Mouse (Mus musculus) embryonic fibroblast, embryonic 13.5 days (primary cell): ENCODE measurements at regions not wholly inside any gene's neighbourhood (a gene's known extent, or its start where the extent isn't known, plus 50 kb on each side); places are given as distances from the start of the nearest gene placed in this dataset.

Experiments
- H3K27ac ChIP-seq: 2 replicates; pipeline ENCODE4 v1.5.1; 2012; ENCODE audit warnings: low read length, control low read depth, inconsistent platforms; ENCODE audit not compliant: insufficient read depth
- H3K4me1 ChIP-seq: 2 replicates; pipeline ENCODE4 v1.6.1; 2011; ENCODE audit warnings: low read length; ENCODE audit not compliant: control insufficient read depth, insufficient read depth
- H3K4me3 ChIP-seq: 2 replicates; pipeline ENCODE4 v1.5.1; 2011; ENCODE audit warnings: mild to moderate bottlenecking, control low read depth, low read length; ENCODE audit not compliant: insufficient read depth
- CTCF ChIP-seq: IDR thresholded peaks from 2 replicates; pipeline ENCODE4 v1.5.1; 2011; ENCODE audit warnings: mild to moderate bottlenecking, control low read depth, low read length, moderate library complexity, borderline replicate concordance; ENCODE audit not compliant: insufficient read depth
- POLR2A ChIP-seq: IDR thresholded peaks from 2 replicates; pipeline ENCODE4 v1.6.1; 2011; ENCODE audit warnings: low read depth, mild to moderate bottlenecking, control low read depth, low read length, moderate library complexity

DNA sequence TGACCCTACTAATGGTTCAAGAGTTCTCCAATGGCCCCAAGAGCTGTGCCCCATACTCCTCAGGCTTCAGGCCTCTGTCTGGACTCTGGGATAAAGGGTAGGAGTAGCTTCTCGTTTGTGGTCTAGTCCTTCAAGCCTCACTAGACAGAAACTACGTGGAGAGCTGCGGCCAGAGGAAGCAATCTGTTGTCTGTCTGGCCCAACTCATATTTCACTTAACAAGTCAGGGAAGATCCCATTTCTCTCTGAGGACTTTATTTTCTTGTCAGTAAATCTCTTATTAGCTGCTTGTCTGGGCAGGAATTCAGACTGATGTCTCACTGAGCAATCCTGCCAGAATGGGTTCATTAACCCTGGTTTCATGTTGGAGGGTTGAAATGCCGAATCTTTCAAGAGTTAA lies 364.0 kb downstream of the Adra2a start:
- no peak overlapping the region for H3K27ac ChIP-seq
- TF ChIP-seq POLR2A (no peak), CTCF (no peak)
- H3K4me1 ChIP-seq, result no peaks in the 10 kb centered on the region
- no peak overlapping the region for H3K4me3 ChIP-seq

DNA sequence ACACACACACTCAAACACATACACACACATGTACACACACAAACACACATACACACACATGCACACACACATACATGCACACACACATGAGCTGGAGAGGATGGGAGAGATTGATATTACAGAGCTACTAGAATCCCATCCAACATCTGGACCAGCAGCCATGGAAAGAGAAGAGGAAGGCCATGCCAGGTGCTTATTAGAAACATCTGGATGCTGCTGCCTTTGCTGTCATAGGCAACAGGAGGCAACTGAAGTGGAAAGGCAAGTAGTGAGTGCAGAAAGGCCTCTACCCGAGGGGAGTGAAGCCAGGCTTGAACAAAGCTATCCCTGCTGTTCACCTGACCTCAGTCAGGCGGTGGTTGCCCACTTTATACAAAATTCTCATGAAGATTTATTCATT lies 385.1 kb downstream of the Adra2a start:
- Histone ChIP-seq H3K4me3 (no peak overlapping the region), H3K4me1 (no peaks in the 10 kb centered on the region; the same call in 1 of the 2 replicates), H3K27ac (no peak overlapping the region)
- no peak for TF ChIP-seq CTCF
- no peak for TF ChIP-seq POLR2A

DNA sequence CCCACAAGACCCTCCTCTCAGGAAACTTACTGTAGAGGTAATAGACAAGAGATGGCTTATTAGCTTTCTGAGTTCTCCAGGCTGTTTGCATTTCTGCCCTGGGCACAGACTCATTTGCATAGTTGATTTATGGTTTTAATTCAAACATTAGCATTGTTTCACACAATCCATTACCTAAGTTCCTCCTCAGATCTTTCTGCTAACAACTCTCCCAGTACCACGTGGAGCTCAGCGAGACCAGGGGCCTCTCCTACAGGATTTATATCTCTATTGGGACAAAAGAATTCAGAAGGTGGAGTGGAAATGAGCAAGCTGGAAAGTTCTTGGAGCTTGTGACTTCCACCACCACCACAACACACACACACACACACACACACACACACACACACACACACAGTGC lies 396.8 kb downstream of the Adra2a start:
- Histone ChIP-seq H3K4me3 (no peak overlapping the region), H3K4me1 (no peaks in the 10 kb centered on the region), H3K27ac (no peak overlapping the region)
- TF ChIP-seq CTCF (no peak), POLR2A (no peak)

DNA sequence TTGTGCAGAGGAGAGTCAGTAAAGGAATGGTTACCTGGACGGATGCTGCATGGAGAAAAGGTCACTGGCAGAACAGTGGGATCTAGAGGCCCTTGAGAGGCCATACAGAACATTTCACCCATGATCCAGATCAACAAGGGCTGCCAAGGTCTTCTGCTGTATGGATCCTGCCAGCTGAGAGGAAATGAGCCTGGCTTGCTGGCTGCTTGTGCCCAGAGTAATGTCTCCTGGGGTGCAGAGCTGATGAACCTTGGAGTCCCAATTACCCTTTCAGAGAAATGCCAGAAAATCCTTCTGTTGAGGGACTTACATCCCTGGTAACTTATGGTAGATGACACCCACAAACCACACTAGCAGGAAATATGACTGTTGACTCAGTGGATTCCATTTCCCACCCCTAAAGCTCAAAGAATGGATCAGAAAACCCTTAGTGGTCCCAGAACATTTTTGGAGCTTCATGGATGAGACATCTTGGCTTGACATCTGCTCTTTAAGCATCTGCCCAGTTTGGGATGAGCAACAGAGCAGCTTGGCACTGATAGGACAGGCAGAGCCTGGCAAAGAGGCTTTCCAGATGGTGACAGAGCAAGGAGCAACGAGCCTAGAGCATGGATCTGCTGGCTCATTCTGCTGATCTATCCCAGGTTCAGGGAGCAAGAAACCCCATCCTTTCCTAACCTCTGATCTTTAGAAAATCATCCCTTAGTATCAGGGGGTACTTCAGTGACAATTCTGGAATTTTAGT lies 416.6 kb downstream of the Adra2a start:
- TF ChIP-seq CTCF (no peak), POLR2A (no peak)
- H3K4me3 ChIP-seq, result no peak overlapping the region
- no peaks in the 10 kb centered on the region for H3K4me1 ChIP-seq
- no peak overlapping the region for H3K27ac ChIP-seq

- no peak for TF ChIP-seq POLR2A
- TF ChIP-seq CTCF, result no peak
- H3K4me3 ChIP-seq, result no peak overlapping the region
- no peak overlapping the region for H3K27ac ChIP-seq
- no peaks in the 10 kb centered on the region for H3K4me1 ChIP-seq
These were observed 418.5 kb downstream of the Adra2a start for GRCm38 (mm10) chr19:54462480-54462879.

DNA sequence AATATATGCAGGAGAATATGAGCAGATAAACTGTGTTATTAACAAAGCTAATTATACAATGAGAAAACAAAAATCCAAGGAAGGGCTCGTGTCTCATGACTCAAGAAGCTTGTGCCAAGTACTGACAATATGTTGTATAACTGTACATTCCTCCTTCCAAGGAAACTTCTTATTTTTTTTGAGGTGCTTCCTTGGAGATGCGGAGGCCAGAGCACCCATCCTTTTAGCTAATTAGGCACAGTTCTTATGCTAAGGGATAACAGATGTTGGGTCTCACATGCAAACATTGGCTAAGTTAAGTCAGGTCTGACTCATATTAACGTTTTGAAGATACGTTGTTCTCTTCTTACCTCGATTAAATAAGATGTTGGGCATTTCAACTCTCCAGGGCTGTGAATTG lies 426.1 kb downstream of the Adra2a start:
- H3K4me1 ChIP-seq, result no peaks in the 10 kb centered on the region
- no peak overlapping the region for H3K4me3 ChIP-seq
- H3K27ac ChIP-seq, result no peak overlapping the region
- TF ChIP-seq CTCF (no peak), POLR2A (no peak)

DNA sequence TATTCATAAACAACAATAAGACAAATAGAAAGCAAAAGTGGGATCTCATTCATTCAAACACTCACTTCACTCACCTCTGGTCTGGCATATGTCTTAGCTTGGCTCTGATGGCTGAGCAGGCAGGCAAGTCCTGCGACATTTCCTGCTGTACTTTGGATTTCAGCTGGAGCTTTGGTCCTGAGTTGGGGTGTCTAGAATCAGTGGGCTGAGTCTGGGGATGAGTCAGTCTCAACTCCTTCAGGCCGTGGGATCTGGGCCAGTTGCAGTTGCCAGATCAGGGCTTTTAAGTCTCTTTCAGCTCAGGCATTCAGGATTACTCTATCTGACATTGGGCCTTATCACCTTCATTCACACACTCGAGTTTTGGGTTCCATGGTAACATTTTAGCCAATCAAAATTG lies 454.1 kb downstream of the Adra2a start:
- H3K4me1 ChIP-seq, result no peaks in the 10 kb centered on the region
- H3K27ac ChIP-seq, result no peak overlapping the region
- TF ChIP-seq POLR2A (no peak), CTCF (no peak)
- no peak overlapping the region for H3K4me3 ChIP-seq

DNA sequence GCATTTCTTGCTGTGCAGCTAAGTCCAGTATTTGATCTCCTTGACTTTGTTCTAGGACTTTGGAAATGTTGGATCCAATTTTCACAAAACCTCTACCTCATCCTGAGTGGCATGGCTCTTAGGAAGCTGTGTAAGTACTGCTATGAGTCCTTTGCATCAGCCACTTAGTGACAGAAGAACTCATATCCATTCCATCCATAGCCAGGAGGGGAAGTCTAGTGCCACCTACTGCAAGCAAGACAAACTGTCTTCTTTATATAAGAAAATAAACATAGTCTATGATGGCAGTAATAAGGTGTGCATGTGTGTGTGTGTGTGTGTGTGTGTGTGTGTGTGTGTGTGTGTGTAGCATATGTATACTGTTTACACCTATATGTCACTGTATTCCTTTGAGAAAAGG lies 489.9 kb downstream of the Adra2a start:
- TF ChIP-seq POLR2A (no peak), CTCF (no peak)
- Histone ChIP-seq H3K4me1 (no peaks in the 10 kb centered on the region), H3K27ac (no peak overlapping the region), H3K4me3 (no peak overlapping the region)

- TF ChIP-seq POLR2A (no peak), CTCF (no peak)
- no peak overlapping the region for H3K4me3 ChIP-seq
- H3K27ac ChIP-seq, result no peak overlapping the region
- no peaks in the 10 kb centered on the region for H3K4me1 ChIP-seq
These were observed 511.4 kb downstream of the Adra2a start for GRCm38 (mm10) chr19:54555351-54555750.

GRCm38 (mm10) chr19:54557984-54558383 lies 514.0 kb downstream of the Adra2a start:
- TF ChIP-seq CTCF (no peak), POLR2A (no peak)
- Histone ChIP-seq H3K4me3 (no peak overlapping the region), H3K4me1 (no peaks in the 10 kb centered on the region), H3K27ac (no peak overlapping the region)
